Mouse (Mus musculus) 3134 (cell line): ENCODE data around the gene Hnf4a.
"Not testable (repeated sequence)": the region's sequence is repeated elsewhere in the genome, so short reads cannot be mapped to it uniquely, and the experiment has no call there.

Source experiments
- DNase-seq: peaks from one replicate; pipeline ENCODE4 v3.0.0-alpha.2; 2011; ENCODE audit warnings: low spot score; ENCODE audit not compliant: insufficient read length; ENCODE audit errors: extremely low read depth

Gene Hnf4a

DNA sequence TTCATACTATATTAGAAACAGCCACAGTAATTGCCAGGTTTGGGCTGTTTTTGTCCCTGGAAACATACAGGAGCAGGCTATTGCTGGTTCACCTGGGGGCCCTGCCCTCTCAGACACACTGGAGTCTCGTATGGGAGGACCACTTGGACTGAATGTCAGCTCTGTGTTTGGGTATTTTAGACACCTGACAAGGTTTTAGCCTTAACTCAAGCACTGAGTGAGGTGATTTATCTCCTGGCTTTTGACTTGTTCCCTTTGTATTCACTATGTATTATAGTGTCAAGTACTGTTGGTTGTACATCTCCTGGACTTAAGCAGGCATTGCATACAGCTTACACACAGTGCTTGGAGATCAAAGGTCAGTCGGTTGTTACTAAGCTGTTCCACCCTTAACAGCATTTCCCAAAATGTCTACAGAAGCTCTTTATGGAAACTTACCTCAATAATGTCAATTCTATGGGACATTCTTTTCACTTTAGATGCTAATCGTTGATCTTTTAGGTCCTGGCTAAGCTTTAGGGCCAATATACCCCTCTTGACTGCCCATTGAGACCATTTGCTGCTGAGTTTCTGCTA, 110.1 kb downstream of the Hnf4a start:
- DNase-seq: no peak

- no peak for DNase-seq
Measured at GRCm38 (mm10) chr2:163617232-163617863, 110.7 kb downstream of the Hnf4a start.

GRCm38 (mm10) chr2:163617874-163618273, 111.3 kb downstream of the Hnf4a start:
- DNase-seq: no peak

DNA sequence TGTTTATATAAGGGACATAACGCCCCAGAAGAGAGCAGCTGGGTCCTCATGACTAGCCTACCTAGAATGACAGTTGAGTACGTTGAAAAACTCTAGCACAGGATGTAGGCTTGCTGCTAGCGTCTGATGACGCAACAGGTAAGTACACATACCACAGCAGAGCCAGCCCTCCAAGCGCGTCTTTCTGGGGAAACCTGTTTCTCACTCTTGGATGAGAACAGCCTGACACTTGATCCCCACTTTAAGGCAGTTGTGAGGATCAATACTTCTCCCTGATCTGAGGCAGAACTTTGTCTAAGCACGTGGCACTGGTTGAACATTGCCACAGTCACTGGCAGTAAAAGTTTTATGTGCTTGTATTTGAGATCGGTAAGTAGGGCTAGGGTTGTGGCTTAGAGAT, 113.8 kb downstream of the Hnf4a start:
- DNase-seq: no peak

GRCm38 (mm10) chr2:163621401-163621800, 114.8 kb downstream of the Hnf4a start:
- DNase-seq: not testable (repeated sequence)
